Mouse (Mus musculus) stomach, embryonic 16.5 days (tissue): ENCODE results near the gene Cnga4. TPM values are rescaled to one million over a fixed set of nuclear protein-coding genes. Genes with fewer than 3 reads are reported as not detected.
"Not testable (repeated sequence)": the region's sequence is repeated elsewhere in the genome, so short reads cannot be mapped to it uniquely, and the experiment has no call there.

Experiments
- ATAC-seq: fragments of 200-750 bp; cut with Nextera tagmentation; 2 replicates; pipeline ENCODE4 v1.8.0; 2017; ENCODE audit warnings: moderate number of reproducible peaks, moderate TSS enrichment; ENCODE audit not compliant: insufficient read depth, low FRiP score
- H3K27ac ChIP-seq: fragments of 300-500 bp; sonication (generic); 2 replicates; pipeline ENCODE4 v1.5.1; 2014; ENCODE audit warnings: low read length
- H3K27me3 ChIP-seq: fragments of 300-500 bp; sonication (generic); 2 replicates; pipeline ENCODE4 v1.6.1; 2014; ENCODE audit warnings: low read length, control low read depth, mixed read lengths; ENCODE audit not compliant: control insufficient read depth, insufficient read depth
- H3K36me3 ChIP-seq: fragments of 300-500 bp; sonication (generic); 2 replicates; pipeline ENCODE4 v1.6.1; 2014; ENCODE audit warnings: low read length; ENCODE audit not compliant: control insufficient read depth, insufficient read depth
- H3K4me1 ChIP-seq: fragments of 300-500 bp; sonication (generic); 2 replicates; pipeline ENCODE4 v1.6.1; 2014; ENCODE audit warnings: low read length, control low read depth, mixed read lengths; ENCODE audit not compliant: control insufficient read depth, insufficient read depth
- H3K4me2 ChIP-seq: fragments of 300-500 bp; sonication (generic); 2 replicates; pipeline ENCODE4 v1.6.1; 2014; ENCODE audit warnings: low read depth, low read length, mixed read lengths
- H3K4me3 ChIP-seq: fragments of 300-500 bp; sonication (generic); replicated peaks from 2 replicates; pipeline ENCODE4 v1.5.1; 2014; ENCODE audit warnings: mild to moderate bottlenecking, low read length
- H3K9ac ChIP-seq: fragments of 300-500 bp; sonication (generic); 2 replicates; pipeline ENCODE4 v1.6.1; 2014; ENCODE audit warnings: low read length
- H3K9me3 ChIP-seq: fragments of 300-500 bp; sonication (generic); replicated peaks from 2 replicates; pipeline ENCODE4 v1.6.1; 2016; ENCODE audit warnings: low read length, control low read depth; ENCODE audit not compliant: control insufficient read depth
- WGBS: fragments of 180-500 bp; shearing (Covaris S2); extraction: QIAGEN DNeasy Blood & Tissue Kit; methylation state at CpG from one replicate; pipeline ENCODE4 v1.1.7; 2014; 5-methylcytosine and 5-hydroxymethylcytosine counted together
- polyA plus RNA-seq: library from polyadenylated mRNA; unstranded; fragments of >200 nt; fragmentation: Nextera tagmentation; extraction: Ambion mirVana; gene quantifications from 2 replicates; pipeline ENCODE4 v1.2.1, GENCODE M21; 2015

The Cnga4 gene
- polyA plus RNA-seq, 1 experiment from 2014 or later, result not detected

GRCm38 (mm10) chr7:105426051-105426450 lies 21.7 kb downstream of the Cnga4 start:
- Histone ChIP-seq H3K27me3 (peaks cover 24% of the 10 kb centered on the region; the same call in 1 of the 2 replicates), H3K4me1 (peaks cover 7% of the 10 kb centered on the region; the same call in 1 of the 2 replicates), H3K9me3 (no peaks in the 10 kb centered on the region), H3K36me3 (no peaks in the 10 kb centered on the region), H3K4me2 (peak overlapping the region; percentile 60), H3K4me3 (peak overlapping the region; percentile 39), H3K27ac (no peak overlapping the region), H3K9ac (peak overlapping the region; percentile 19; the same call in 1 of the 2 replicates)
- ATAC-seq, result 0 out of 2 replicates have a peak, but pooled peaks have one; percentile 18
- WGBS, result under 1% methylated on average over 11 of the region's 11 CpGs

- no peak for ATAC-seq
- no peak overlapping the region for H3K4me3 ChIP-seq
- H3K4me1 ChIP-seq, result no peaks in the 10 kb centered on the region
- H3K9ac ChIP-seq, result no peak overlapping the region
- H3K4me2 ChIP-seq, result no peak overlapping the region
- no peaks in the 10 kb centered on the region for H3K36me3 ChIP-seq
- no peak overlapping the region for H3K27ac ChIP-seq
- WGBS, result 54% methylated on average over 1 of the region's 1 CpGs
- H3K9me3 ChIP-seq, result no peaks in the 10 kb centered on the region
- H3K27me3 ChIP-seq, result peaks cover 4% of the 10 kb centered on the region; the same call in 1 of the 2 replicates
These were observed 27.7 kb downstream of the Cnga4 start for GRCm38 (mm10) chr7:105432058-105432457.

GRCm38 (mm10) chr7:105433859-105434258 lies 29.5 kb downstream of the Cnga4 start:
- 89% methylated on average over 17 of the region's 17 CpGs for WGBS
- H3K27ac ChIP-seq, result no peak overlapping the region
- no peaks in the 10 kb centered on the region for H3K36me3 ChIP-seq
- H3K27me3 ChIP-seq, result no peaks in the 10 kb centered on the region
- H3K4me2 ChIP-seq, result no peak overlapping the region
- H3K9me3 ChIP-seq, result no peaks in the 10 kb centered on the region
- no peak for ATAC-seq
- peaks cover 3% of the 10 kb centered on the region; the same call in 1 of the 2 replicates for H3K4me1 ChIP-seq
- H3K9ac ChIP-seq, result no peak overlapping the region
- H3K4me3 ChIP-seq, result no peak overlapping the region

- ATAC-seq, result no peak
- Histone ChIP-seq H3K4me2 (no peak overlapping the region), H3K4me3 (no peak overlapping the region), H3K4me1 (peaks cover 3% of the 10 kb centered on the region; the same call in 1 of the 2 replicates), H3K9ac (no peak overlapping the region), H3K36me3 (no peaks in the 10 kb centered on the region), H3K9me3 (no peaks in the 10 kb centered on the region), H3K27me3 (no peaks in the 10 kb centered on the region), H3K27ac (no peak overlapping the region)
- WGBS, result 74% methylated on average over 22 of the region's 22 CpGs
These were observed 30.4 kb downstream of the Cnga4 start for GRCm38 (mm10) chr7:105434798-105435197.

- no peak for ATAC-seq
- Histone ChIP-seq H3K4me2 (no peak overlapping the region), H3K4me3 (no peak overlapping the region), H3K9ac (no peak overlapping the region), H3K27me3 (no peaks in the 10 kb centered on the region), H3K27ac (no peak overlapping the region), H3K4me1 (peaks cover 3% of the 10 kb centered on the region; the same call in 1 of the 2 replicates), H3K9me3 (no peaks in the 10 kb centered on the region), H3K36me3 (no peaks in the 10 kb centered on the region)
- 51% methylated on average over 7 of the region's 7 CpGs for WGBS
These were observed 33.8 kb downstream of the Cnga4 start for GRCm38 (mm10) chr7:105437979-105438772.

GRCm38 (mm10) chr7:105441426-105441825 lies 37.1 kb downstream of the Cnga4 start:
- Histone ChIP-seq H3K36me3 (no peaks in the 10 kb centered on the region), H3K27me3 (no peaks in the 10 kb centered on the region), H3K4me1 (peaks cover 3% of the 10 kb centered on the region; the same call in 1 of the 2 replicates), H3K9me3 (no peaks in the 10 kb centered on the region), H3K4me3 (no peak overlapping the region), H3K27ac (peak overlapping the region; percentile 39; the same call in 1 of the 2 replicates), H3K4me2 (no peak overlapping the region), H3K9ac (no peak overlapping the region)
- 38% methylated on average over 4 of the region's 4 CpGs for WGBS
- ATAC-seq, result peak; percentile 77; the same call in 1 of the 2 replicates

- no peak overlapping the region for H3K4me3 ChIP-seq
- H3K27ac ChIP-seq, result no peak overlapping the region
- H3K36me3 ChIP-seq, result no peaks in the 10 kb centered on the region
- H3K9me3 ChIP-seq, result no peaks in the 10 kb centered on the region
- H3K9ac ChIP-seq, result no peak overlapping the region
- H3K4me1 ChIP-seq, result no peaks in the 10 kb centered on the region; the same call in 1 of the 2 replicates
- no peak overlapping the region for H3K4me2 ChIP-seq
- no peaks in the 10 kb centered on the region for H3K27me3 ChIP-seq
- ATAC-seq, result no peak
- 71% methylated on average over 3 of the region's 3 CpGs for WGBS
These were observed 40.7 kb downstream of the Cnga4 start for GRCm38 (mm10) chr7:105445076-105445475.

GRCm38 (mm10) chr7:105453345-105453744 lies 49.0 kb downstream of the Cnga4 start:
- H3K27me3 ChIP-seq, H3K27ac ChIP-seq, H3K4me1 ChIP-seq, H3K4me3 ChIP-seq, ATAC-seq, H3K36me3 ChIP-seq, H3K9ac ChIP-seq, H3K4me2 ChIP-seq, H3K9me3 ChIP-seq: not testable (repeated sequence)
- WGBS, result 87% methylated on average over 4 of the region's 4 CpGs
